Mouse (Mus musculus) liver, embryonic 14.5 days (tissue): ENCODE measurements at regions not wholly inside any gene's neighbourhood (a gene's known extent, or its start where the extent isn't known, plus 50 kb on each side); places are given as distances from the start of the nearest gene placed in this dataset.

Experiments
- CTCF ChIP-seq: IDR thresholded peaks from 2 replicates; pipeline ENCODE4 v1.5.1; 2016; ENCODE audit warnings: antibody characterized with exemption, low read depth, control low read depth
- EP300 ChIP-seq: IDR thresholded peaks from 2 replicates; pipeline ENCODE4 v1.6.1; 2016; ENCODE audit warnings: antibody characterized with exemption, low read depth

- TF ChIP-seq CTCF (no peak), EP300 (no peak)
Observed at GRCm38 (mm10) chr5:4536790-4537189, 221.0 kb downstream of the Fzd1 start.
